Mouse (Mus musculus) spleen, postnatal 36 days (tissue): ENCODE results near the gene N4bp1.

Source experiments
- DNase-seq, 2 experiments: peaks; one replicate each; pipeline ENCODE4 v3.0.0; 2022; ENCODE audit warnings: low spot score in 2 of 2, mixed read lengths in 1 of 2

The N4bp1 gene

GRCm38 (mm10) chr8:86897726-86898419 lies 12.8 kb upstream of the N4bp1 start:
- DNase-seq = no peak

- DNase-seq = no peak
Observed at GRCm38 (mm10) chr8:86895390-86895789, 10.3 kb upstream of the N4bp1 start.

GRCm38 (mm10) chr8:86894194-86894761 lies 9.2 kb upstream of the N4bp1 start:
- no peak for DNase-seq

GRCm38 (mm10) chr8:86893554-86893953 lies 8.5 kb upstream of the N4bp1 start:
- no peak for DNase-seq

GRCm38 (mm10) chr8:86891533-86891932 lies 6.5 kb upstream of the N4bp1 start:
- no peak for DNase-seq

- DNase-seq = peak in 1 of 2 experiments; percentile 57
Observed at GRCm38 (mm10) chr8:86888058-86888939, 3.2 kb upstream of the N4bp1 start.

- DNase-seq = peak; percentile 29 to 41
Observed at GRCm38 (mm10) chr8:86884067-86884466, 991 bp downstream of the N4bp1 start.

GRCm38 (mm10) chr8:86882568-86883478 lies 2.2 kb downstream of the N4bp1 start:
- no peak for DNase-seq

GRCm38 (mm10) chr8:86881951-86882350 lies 3.1 kb downstream of the N4bp1 start:
- no peak for DNase-seq

GRCm38 (mm10) chr8:86881068-86881609 lies 3.9 kb downstream of the N4bp1 start:
- no peak for DNase-seq

- DNase-seq = no peak
Observed at GRCm38 (mm10) chr8:86876831-86877230, 8.2 kb downstream of the N4bp1 start.

GRCm38 (mm10) chr8:86874055-86874454 lies 11.0 kb downstream of the N4bp1 start:
- no peak for DNase-seq

GRCm38 (mm10) chr8:86873151-86873550 lies 11.9 kb downstream of the N4bp1 start:
- DNase-seq = peak in 1 of 2 experiments; percentile 47

GRCm38 (mm10) chr8:86872097-86872815 lies 12.8 kb downstream of the N4bp1 start:
- DNase-seq = no peak

GRCm38 (mm10) chr8:86871421-86871820 lies 13.6 kb downstream of the N4bp1 start:
- no peak for DNase-seq

- peak in 1 of 2 experiments; percentile 18 for DNase-seq
Observed at GRCm38 (mm10) chr8:86870771-86871170, 14.3 kb downstream of the N4bp1 start.

- no peak for DNase-seq
Observed at GRCm38 (mm10) chr8:86868041-86868440, 17.0 kb downstream of the N4bp1 start.

GRCm38 (mm10) chr8:86864764-86865163 lies 20.3 kb downstream of the N4bp1 start:
- DNase-seq = peak in 1 of 2 experiments; percentile 29

GRCm38 (mm10) chr8:86862837-86863236 lies 22.2 kb downstream of the N4bp1 start:
- DNase-seq = no peak

GRCm38 (mm10) chr8:86862155-86862816 lies 22.8 kb downstream of the N4bp1 start:
- DNase-seq = no peak
